Mouse (Mus musculus) CD4-positive, CD25-positive, alpha-beta regulatory T cell, adult 4 months (primary cell): ENCODE data around the gene Gm20662. TPM values are rescaled to one million over a fixed set of nuclear protein-coding genes. Genes with fewer than 3 reads are reported as not detected.

Experiments
- ATAC-seq: one replicate; pipeline ENCODE4 v1.8.0; 2017
- polyA plus RNA-seq, 2 experiments: library from polyadenylated mRNA; unstranded; fragments of 100-300 nt; shearing (Covaris generic); gene quantifications; one replicate each; pipeline ENCODE4 v1.2.1; 2017

Gene Gm20662
- polyA plus RNA-seq, 2 experiments from 2014 or later: not detected

DNA sequence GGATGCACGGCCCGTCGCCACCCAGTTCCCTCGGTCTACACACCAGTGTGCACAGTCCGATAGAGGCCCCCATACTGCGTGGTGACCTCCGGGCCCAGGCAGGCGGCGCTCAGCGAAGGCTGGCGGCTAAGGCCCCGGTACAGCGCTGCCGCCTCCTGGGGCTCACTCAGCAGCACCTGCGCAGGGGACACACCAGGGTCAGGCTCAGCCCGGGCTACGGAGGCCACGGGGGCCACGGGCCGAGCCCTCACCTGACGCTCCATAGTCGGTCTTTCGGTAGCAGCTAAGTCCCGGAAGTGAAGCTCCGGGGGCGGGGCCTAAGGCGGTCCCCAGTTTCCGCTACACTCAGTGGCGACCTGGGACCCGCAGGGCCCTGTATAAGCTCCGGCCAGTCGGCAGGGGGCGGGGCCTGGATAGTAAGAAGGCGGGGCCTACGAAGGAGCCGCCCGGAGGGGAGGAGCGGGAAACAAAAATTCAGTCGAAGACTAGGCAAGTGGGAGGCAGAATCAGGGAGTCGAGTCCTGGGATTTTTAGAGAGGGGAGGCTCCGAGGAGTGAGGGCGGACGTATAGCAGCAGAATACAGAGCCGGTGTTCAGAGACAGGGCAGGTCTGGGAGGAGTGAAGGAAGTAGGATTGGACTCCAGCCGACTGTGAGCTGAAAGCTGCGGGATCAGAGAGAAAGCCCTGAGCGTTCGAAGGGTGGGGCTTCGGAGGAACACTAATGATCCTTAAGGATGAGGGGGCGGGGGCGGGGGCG lies 98.2 kb downstream of the Gm20662 start, which contains the start of gene Apeh:
TSS of gene Apeh (minus strand) at position 423 of the 758 bp plus-strand sequence.
- ATAC-seq: peak; percentile 95

Other genes with a start within 250 kb of the Gm20662 start
- 100 to 1,000 TPM; 280 to 324 TPM for gene Rbm5, start 225.4 kb upstream of the Gm20662 start, polyA plus RNA-seq
- 100 to 1,000 TPM in 1 of 2 experiments, 10 to 100 TPM in 1; 98.3 to 137 TPM for gene Rbm6, start 123.1 kb upstream of the Gm20662 start, polyA plus RNA-seq
- gene Mon1a, start 108.2 kb upstream of the Gm20662 start, polyA plus RNA-seq: 10 to 100 TPM; 12.8 to 15.4 TPM
- not detected for gene Mst1r, start 89.5 kb upstream of the Gm20662 start, polyA plus RNA-seq
- gene Actl11, start 67.9 kb upstream of the Gm20662 start, polyA plus RNA-seq: not detected
- not detected for gene Camkv, start 60.7 kb upstream of the Gm20662 start, polyA plus RNA-seq
- gene Traip, start 46.2 kb upstream of the Gm20662 start, polyA plus RNA-seq: 1 to 10 TPM; 2.4 to 5.1 TPM
- 100 to 1,000 TPM; 184 to 299 TPM for gene Uba7, start 20.8 kb upstream of the Gm20662 start, polyA plus RNA-seq
- gene Gm20661, start 13.3 kb upstream of the Gm20662 start, polyA plus RNA-seq: not detected
- gene Inka1, start 10.5 kb upstream of the Gm20662 start, polyA plus RNA-seq: under 1 TPM; 0.63 to 0.87 TPM
- gene Cdhr4, start 3.9 kb upstream of the Gm20662 start, polyA plus RNA-seq: 1 to 10 TPM in 1 of 2 experiments, under 1 TPM in 1; 0.39 to 1.8 TPM
- 100 to 1,000 TPM in 1 of 2 experiments, 10 to 100 TPM in 1; 65.9 to 118 TPM for gene Ip6k1, start 6.2 kb downstream of the Gm20662 start, polyA plus RNA-seq
- gene Gmppb, start 52.9 kb downstream of the Gm20662 start, polyA plus RNA-seq: 10 to 100 TPM; 18.0 to 25.0 TPM
- gene Amigo3, start 56.8 kb downstream of the Gm20662 start, polyA plus RNA-seq: 1 to 10 TPM; 2.0 to 2.8 TPM
- 1 to 10 TPM; 1.4 to 1.5 TPM for gene Mst1, start 84.1 kb downstream of the Gm20662 start, polyA plus RNA-seq
- 10 to 100 TPM; 68.1 to 87.9 TPM for gene Rnf123, start 87.0 kb downstream of the Gm20662 start, polyA plus RNA-seq
- 10 to 100 TPM; 52.2 to 70.5 TPM for gene Apeh, start 98.3 kb downstream of the Gm20662 start, polyA plus RNA-seq
- gene Bsn, start 194.0 kb downstream of the Gm20662 start, polyA plus RNA-seq: under 1 TPM; 0.10 to 0.23 TPM